Mouse (Mus musculus) gastrocnemius, adult 18-20 months (tissue): ENCODE data around the gene Igbp1. TPM values are rescaled to one million over a fixed set of nuclear protein-coding genes. Genes with fewer than 3 reads are reported as not detected.
A peak's percentile ranks its signal among the peaks of the same experiment; 100 is the strongest.

ENCODE experiments used
- DNase-seq: peaks from one replicate; pipeline ENCODE4 v3.0.0; 2021; ENCODE audit warnings: low spot score
- long read RNA-seq, 2 experiments: library from polyadenylated mRNA; stranded (forward); transcript quantifications; one replicate each; pipeline ENCODE4 v2.0.0; 2021
- total RNA-seq, 2 experiments: library from RNA; stranded (reverse); gene quantifications; 2 replicates each; pipeline ENCODE4 v1.2.3; 2021

The Igbp1 gene
- total RNA-seq, result 10 to 100 TPM; 34.2 to 40.6 TPM
- long read RNA-seq, experiment 1, transcript Igbp1-201 (6 exons, 1,518 nt), result major isoform, 28 of 35 reads
- long read RNA-seq, experiment 1, partial matches to known transcripts, result 7 of 35 reads
- long read RNA-seq, experiment 1, other reads (novel, unspliced or antisense), result 0 of 35 reads
- long read RNA-seq, experiment 2, transcript Igbp1-201 (6 exons, 1,518 nt), result major isoform, 14 of 24 reads
- long read RNA-seq, experiment 2, partial matches to known transcripts, result 8 of 24 reads
- long read RNA-seq, experiment 2, other reads (novel, unspliced or antisense), result 2 of 24 reads

DNA sequence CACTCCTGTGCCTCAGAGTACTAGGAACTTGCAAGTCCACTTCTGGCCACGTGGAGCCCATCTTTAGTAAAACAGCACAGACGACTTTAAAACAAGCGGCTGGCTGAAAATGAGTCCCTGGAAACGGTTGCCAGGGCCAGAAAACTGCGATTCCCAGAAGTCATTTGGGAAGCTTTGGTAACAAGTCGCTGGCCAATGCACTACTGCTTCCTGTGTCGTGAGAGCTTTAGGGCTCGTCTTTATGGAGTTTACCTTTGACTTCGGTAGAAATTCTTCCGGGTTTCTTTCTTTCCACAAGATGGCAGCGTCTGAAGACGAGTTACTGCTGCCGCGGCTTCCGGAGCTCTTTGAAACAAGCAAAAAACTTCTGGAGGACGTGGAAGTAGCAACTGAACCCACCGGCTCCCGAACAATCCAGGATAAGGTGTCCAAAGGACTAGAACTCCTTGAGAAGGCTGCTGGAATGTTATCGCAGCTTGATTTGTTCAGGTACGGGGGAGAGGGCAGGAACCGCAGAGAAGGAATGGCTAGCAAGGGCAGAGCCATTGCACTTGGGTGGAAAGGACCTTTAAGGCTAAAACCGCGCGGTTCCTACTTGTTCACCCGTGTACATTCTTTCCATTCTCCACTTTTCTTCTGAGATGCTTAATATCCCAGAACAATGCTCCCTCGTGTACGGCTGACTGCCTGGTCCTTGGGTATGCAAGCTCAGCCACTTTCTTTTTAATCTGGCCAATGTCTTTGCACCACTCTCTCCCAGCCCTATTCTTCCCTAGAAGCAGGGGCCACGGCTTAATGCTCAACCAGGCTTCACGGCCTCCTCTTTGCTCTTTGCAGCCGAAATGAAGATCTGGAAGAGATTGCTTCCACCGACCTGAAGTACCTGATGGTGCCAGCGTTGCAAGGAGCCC, at the start of gene Igbp1:
Gene Igbp1 (plus strand): TSS at position 224 of the 911 bp plus-strand sequence.
- peak; percentile 86 for DNase-seq

- DNase-seq, result no peak
Measured at GRCm38 (mm10) chrX:100468047-100468446, 26.0 kb upstream of the Igbp1 start.

DNA sequence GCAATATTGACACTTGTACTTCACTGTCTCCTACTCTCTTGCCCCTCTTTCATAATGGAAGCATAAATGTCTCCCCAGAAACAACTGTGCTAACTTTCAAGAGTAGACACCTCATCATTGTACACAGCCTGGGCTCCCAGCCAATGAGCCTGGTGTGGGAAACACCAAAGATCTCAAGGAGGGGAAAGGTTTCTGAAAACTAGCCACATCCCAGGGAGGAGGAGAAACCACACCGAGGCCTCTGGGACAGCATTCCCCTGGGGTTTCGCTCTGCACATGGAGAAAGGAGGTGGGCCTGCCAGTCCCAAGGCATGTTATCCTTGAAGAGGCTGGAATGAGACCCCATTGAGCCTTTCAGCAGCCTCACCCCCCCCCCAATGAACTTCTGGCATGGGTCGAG, 24.0 kb upstream of the Igbp1 start:
- no peak for DNase-seq

DNA sequence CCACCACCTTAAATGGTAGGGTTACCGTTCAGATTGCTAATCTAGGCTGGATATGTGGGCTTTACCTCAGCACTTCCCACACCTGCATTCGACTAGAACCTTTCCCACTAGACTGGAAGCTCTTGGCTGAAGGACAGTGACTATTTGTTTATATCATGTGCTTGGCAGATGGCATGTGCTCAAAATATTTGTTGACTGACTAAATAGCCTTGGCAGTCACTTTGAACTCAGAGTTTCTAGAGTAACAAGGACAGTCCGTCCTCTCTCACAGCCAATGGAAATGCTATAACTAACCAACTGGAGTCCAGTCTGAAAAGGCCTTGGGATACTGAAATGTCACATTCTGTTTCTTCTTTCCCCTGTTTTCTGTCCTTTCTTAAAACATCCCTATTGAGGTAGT, 22.6 kb upstream of the Igbp1 start:
- peak; percentile 56 for DNase-seq

DNA sequence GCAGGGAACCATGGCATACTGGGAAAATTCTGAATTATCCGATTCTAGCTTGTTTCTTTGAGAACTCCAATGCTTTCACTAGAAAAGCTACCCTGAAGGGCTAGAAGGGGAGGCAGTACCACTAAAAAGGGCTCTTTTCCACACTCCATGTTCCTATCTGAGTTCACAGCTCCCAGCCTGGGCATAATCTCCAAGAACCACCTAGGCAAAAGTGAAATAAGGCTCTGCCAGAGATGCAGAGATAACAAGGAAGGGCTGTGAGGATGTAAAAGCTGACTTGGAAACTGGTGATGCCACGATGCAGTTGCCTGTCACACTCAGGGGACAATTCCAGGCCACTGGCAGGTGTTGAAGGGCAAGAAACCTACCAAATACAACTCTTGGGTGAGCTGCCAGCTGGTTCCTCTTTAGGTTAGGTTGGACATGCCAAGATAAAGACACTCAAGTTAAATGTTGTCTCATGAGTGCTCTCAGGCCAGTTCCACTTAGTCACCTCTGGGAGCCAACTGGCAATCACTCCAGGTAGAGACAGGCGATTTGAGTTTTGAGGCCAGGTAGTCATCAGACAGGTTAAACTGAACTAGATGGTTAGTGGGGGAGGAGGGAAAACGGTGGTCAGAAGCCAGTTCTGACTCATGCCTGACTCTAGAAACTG, 18.4 kb upstream of the Igbp1 start:
- DNase-seq, result no peak

DNA sequence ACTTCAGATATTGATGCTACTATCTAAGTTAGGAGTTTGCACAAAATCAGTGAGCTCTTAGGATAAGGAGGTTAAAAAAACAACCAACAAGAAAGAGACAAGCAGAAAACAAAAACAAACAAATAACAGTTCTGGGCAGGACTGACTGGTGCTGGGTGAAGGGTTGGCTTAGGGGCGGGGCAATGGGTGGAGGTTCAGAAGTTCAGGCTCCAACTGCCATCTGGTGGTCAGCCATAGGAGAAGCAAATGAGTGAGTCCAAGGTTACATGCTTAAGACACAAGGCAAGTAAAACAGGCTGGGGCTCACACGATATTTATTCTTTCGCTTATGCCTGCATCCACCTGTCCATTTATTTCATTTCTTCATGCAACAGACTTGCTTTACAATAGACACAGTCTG, 13.8 kb upstream of the Igbp1 start:
- peak; percentile 67 for DNase-seq

DNA sequence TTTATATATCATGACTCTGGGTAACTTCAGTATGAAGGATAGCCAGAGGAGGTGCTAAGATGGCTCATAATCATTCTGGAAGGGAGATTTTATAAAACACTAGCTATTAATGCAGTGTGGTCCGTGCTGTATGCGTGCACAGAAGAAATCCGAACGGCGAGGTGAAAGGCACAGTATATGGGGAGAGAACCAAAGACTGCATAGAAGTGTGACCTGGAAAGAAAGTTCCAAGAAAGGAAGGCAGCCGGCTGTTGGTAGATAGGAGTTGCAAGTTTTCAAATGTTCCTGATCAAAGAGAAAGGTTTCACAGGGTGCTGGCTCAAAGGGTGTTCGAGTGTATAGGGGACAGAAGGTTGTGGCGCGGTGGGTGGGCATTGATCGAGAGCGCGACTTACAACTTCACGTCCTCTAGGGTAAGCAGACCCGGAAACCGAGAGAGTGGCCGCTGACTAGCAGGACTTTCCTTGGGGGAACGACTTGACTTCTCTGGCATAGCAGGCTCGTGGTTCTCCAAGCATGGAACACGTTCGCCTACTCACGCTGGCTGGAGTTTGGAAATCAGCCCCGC, 507 bp upstream of the Igbp1 start:
- DNase-seq, result no peak

DNA sequence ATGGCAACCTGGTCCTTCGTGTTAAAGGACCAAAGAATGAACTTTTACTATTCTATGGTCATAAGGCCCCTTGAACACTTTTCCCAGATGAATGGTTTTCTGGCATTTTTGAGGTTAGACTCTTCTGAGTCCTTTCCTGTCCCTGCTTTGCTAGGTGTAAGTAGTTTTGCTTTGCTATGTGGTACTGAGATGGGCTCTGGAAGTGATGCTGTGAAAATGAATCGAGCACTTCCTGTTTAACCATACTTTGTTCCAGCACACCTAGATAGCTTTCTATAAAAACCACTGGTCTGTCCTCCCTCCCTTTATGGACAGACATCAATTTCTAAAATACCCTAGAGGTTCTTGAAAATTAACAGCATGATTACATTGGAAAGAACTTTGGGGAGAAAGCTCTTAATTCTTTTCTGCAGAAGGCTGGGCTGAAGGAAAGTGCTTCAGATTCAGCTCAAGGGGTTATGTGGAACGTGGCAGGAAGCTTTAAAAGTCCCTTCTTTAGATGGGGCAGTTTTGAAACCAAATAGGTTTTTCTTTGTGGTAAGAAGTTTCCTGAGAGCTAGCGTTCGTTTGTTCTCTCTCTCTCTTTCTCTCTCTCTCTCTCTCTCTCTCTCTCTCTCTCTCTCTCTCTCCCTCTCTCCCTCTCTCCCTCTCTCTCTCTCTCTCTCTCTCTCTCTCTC, 10.2 kb downstream of the Igbp1 start:
- no peak for DNase-seq

DNA sequence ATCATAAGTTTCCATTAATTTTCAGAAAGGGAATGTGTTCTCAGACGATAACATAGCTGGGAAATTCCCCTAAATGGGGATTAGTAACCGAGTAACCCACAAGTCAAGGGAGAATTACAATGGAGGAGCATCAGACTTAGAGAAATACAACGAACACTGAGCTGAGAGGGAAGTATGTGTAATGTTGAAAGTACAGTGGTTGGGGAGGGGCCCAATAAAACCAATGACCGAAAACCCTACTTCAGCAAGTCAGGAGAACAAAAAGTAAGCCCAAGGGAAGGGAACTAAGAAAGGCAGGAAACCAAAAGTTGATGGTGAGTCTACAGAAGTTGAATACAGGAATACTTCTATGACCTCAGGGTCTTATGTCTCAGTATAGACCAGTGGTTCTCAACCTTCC, 14.1 kb downstream of the Igbp1 start:
- DNase-seq, result no peak

DNA sequence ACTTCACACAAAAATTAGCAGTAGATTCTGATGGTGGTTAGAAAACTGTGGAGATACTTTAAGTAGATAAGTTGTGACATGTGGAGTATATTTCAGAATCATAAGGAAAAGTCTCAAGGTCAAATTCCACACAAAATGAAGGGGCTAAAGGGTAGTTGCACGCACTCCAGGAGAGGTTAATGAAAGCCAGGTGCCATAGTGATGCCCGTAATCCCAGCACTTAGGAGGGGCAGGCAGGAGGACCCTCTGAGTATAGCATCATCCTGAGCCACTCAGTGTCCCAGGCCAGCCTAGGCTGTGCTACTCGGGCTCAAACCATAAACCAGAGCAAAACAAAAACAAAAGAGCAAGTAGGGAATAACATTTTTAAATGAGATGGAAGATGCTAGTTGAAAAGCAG, 15.8 kb downstream of the Igbp1 start:
- DNase-seq, result no peak

DNA sequence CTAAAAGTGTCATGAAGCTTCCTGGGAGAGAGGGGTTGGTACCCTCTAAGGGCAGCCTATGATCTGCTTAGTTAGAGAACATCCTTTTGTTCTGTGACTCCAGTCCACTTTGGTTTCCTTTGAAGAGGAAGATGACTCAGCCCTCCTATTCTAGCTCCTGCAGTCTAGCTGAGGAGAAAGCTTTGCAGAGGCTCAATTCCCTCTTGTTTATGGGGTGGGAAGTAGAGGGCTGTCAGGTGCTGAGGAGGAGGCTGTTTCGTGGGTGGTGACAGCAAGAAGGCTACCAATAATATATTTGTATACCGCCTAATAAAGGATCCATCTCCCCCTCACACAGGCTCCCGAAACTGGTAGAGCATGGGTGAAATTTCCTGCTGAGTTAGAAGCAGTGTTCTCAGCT, 22.6 kb downstream of the Igbp1 start:
- no peak for DNase-seq

GRCm38 (mm10) chrX:100517626-100518025, 23.5 kb downstream of the Igbp1 start:
- DNase-seq, result no peak

DNA sequence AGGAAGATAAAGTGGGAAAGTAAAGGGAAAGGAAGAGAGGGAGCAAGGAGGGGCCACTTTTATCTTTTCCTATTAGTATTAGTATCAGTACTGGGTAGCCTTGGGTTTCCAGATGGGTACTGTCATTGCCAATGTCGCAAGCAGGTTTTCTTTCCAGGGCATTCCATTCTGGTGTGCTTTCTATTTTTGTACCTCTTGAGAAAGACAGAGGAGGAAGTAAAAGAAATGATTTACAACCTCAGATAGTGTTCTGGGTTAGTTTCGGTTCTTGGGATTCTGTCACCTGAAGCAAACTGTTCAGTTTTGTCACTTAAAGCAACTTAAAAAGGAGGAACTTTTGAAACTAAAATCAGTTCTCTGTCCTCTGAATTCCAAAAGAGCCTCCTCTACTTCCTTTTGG, 24.4 kb downstream of the Igbp1 start:
- no peak for DNase-seq

DNA sequence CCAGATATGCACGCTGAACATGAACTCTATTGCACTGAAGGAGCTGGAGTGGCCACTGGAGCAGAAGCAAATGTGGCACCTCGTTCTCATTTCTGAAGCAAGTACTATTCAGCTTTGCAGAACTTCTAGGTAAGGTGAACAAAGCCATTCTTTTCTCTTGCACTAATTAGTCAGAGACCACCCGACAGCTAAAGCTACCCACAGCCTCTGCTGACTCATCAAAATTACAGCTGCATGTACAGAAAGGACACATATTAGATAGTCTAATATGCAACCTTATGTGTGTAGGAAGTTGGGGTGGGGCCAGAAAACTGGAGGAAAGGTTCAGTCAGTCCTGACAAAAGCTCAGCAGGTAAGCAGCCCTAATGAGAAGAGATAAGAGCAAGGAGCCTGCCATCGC, 30.4 kb downstream of the Igbp1 start, which contains the start of gene Dgat2l6:
Gene Dgat2l6 (plus strand): TSS at position 368 of the 400 bp plus-strand sequence.
- no peak for DNase-seq

DNA sequence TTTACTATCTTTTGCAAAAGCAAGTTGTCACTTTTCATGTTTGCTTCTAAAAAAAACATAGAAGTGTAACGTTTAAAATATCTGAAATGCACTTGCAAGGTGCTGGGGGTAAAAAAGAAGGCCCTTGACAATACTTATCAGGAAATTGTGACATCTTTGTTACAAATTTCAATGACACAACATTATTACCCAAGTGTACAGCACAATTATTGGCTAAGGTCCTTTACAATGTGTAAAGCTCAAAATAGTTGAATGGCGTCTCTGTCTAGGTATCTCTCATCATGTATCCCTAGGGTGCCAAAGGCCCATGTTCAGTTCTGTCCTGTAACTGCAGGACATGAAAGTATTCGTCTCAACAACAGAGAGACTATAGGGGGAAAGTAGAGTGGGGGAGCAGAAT, 61.9 kb downstream of the Igbp1 start:
- no peak for DNase-seq

DNA sequence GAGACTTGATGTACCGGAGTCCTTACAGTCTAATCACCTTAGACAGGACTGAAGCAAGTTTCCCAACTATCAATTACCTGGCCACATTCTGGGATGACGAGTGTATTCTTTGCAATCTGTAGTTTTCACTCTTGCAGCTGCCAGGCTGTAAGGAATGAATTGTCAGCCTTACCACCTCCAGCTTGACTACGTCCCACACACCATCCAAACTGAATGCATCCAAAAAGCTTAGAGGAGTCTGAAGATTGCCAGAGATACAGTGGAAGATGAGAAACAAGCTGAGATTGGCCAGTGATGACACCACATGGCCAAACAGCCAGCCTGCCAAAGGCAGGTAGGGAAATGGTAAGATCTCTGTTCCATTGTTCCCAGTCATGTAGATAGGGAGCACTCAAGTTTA, 71.6 kb downstream of the Igbp1 start:
- DNase-seq, result no peak

Other genes starting within 250 kb of the Igbp1 start
- gene Otud6a, start 65.3 kb upstream of the Igbp1 start, total RNA-seq, result not detected
- gene Awat2, start 51.6 kb upstream of the Igbp1 start, total RNA-seq, result under 1 TPM; 0.14 to 0.24 TPM
- under 1 TPM; 0.30 to 0.62 TPM for gene Dgat2l6, start 30.5 kb downstream of the Igbp1 start, total RNA-seq
- not detected for gene Awat1, start 78.0 kb downstream of the Igbp1 start, total RNA-seq
- gene P2ry4, start 100.6 kb downstream of the Igbp1 start, total RNA-seq, result under 1 TPM in 1 of 2 experiments, not detected in 1; 0.05 TPM
- not detected for gene Arr3, start 111.2 kb downstream of the Igbp1 start, total RNA-seq
- under 1 TPM in 1 of 2 experiments, not detected in 1; 0.12 TPM for gene Kif4, start 131.4 kb downstream of the Igbp1 start, total RNA-seq
- gene Pdzd11, start 132.3 kb downstream of the Igbp1 start, total RNA-seq, result 10 to 100 TPM; 10.8 to 11.4 TPM
- not detected for gene Gdpd2, start 235.6 kb downstream of the Igbp1 start, total RNA-seq